Comparison of ENCODE assay signal across 11 mouse cellular contexts in the genomic region with DNA sequence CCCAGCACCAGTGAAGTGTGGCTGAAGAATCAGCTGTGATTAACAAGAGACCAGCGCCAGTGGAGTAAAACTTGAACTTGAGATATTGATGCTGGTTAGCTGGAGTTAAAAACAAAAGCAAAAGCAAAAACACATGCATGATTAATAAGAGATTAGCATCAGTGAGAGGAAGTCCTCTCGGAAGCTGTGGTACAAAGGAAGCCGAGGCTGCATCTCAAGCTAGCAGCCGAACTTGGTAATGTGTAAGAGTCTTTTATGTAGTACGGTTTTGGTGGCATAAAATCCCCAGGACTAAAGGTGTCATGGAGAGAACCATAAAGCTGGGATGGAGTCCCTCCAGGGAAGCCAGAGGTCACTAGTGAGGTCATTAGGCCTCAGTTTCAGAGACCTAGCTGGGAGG. TPM values are rescaled to one million over a fixed set of nuclear protein-coding genes. Genes with fewer than 3 reads are reported as not detected.
DNase-seq lines count a peak whose midpoint lies in the region; ATAC-seq and TF ChIP-seq lines count a peak whose summit lies in the region.
"Had no signal": no experiment of that assay in that cellular context is flagged by ENCODE, and none has a peak within 500 bp of the region (broad histone marks: within the 10 kb centered on the region; RNA-seq: fewer than 3 reads in every experiment).

No protein-coding gene starts in this region.

- H3K9me3 ChIP-seq in heart, embryonic 12.5 days (replicated peaks): no peaks in the 10 kb centered on the region

- 54% methylated on average over 5 of the region's 5 CpGs for WGBS in heart, embryonic 12.5 days
- WGBS in lung, adult 2 months: 42% methylated on average over 5 of the region's 5 CpGs
- 81% methylated on average over 5 of the region's 5 CpGs for WGBS in cerebellum, adult 2 months

- no peak overlapping the region for H3K4me3 ChIP-seq in heart, embryonic 12.5 days
- no peak overlapping the region for H3K4me3 ChIP-seq in lung, adult 2 months (replicated peaks; ENCODE audit: extremely low read depth, low read depth, low read length)
- H3K4me3 ChIP-seq in cerebellum, adult 2 months (replicated peaks; ENCODE audit: insufficient read depth, low read depth, low read length): no peak overlapping the region
- H3K4me3 ChIP-seq: myocyte had no signal

- H3K27ac ChIP-seq in heart, embryonic 12.5 days (ENCODE audit: poor library complexity, severe bottlenecking): no peak overlapping the region
- H3K27ac ChIP-seq in cerebellum, adult 2 months (ENCODE audit: insufficient read depth, low read length): no peak overlapping the region
- H3K27ac ChIP-seq: macrophage had no signal

- no peak overlapping the region for H3K9ac ChIP-seq in heart, embryonic 12.5 days

- peak; percentile 92 for DNase-seq in heart, adult 11 months
- DNase-seq in lung, postnatal 36 days: peak; percentile 48
- no peak for DNase-seq in lung, adult 2 months
- peak; percentile 8 to 47 for DNase-seq in kidney, postnatal 25 days
- no peak for DNase-seq in cerebellum, adult 2 months
- no peak for DNase-seq in adipocyte (ENCODE audit: low spot score)

- TF ChIP-seq POLR2A in lung, adult 2 months (IDR thresholded peaks at IDR 0.05; ENCODE audit: borderline replicate concordance, extremely low read depth, low read depth, low read length): no peak
- no peak for TF ChIP-seq POLR2A in cerebellum, adult 2 months (IDR thresholded peaks at IDR 0.05; ENCODE audit: borderline replicate concordance, insufficient read depth, low read length)

- ATAC-seq in heart, embryonic 12.5 days (ENCODE audit: insufficient number of reproducible peaks, low FRiP score): no peak
- no peak for ATAC-seq in erythroblast, adult 5-6 weeks (replicated peaks; ENCODE audit: low FRiP score, poor library complexity, severe bottlenecking)
- ATAC-seq: intestine, embryonic 16.5 days had no signal

- no peaks in the 10 kb centered on the region for H3K27me3 ChIP-seq in heart, embryonic 12.5 days (replicated peaks)
- no peaks in the 10 kb centered on the region for H3K27me3 ChIP-seq in cerebellum, adult 2 months (ENCODE audit: control insufficient read depth, insufficient read depth, low read length)

- H3K4me1 ChIP-seq in heart, embryonic 12.5 days (replicated peaks): peaks cover 4% of the 10 kb centered on the region; the same call in 1 of the 2 replicates
- H3K4me1 ChIP-seq in lung, adult 2 months (ENCODE audit: control insufficient read depth, insufficient read depth, low read length): peaks cover 4% of the 10 kb centered on the region
- no peaks in the 10 kb centered on the region for H3K4me1 ChIP-seq in cerebellum, adult 2 months (ENCODE audit: control insufficient read depth, insufficient read depth, low read length)

- TF ChIP-seq CTCF in lung, adult 2 months (IDR thresholded peaks at IDR 0.05; ENCODE audit: insufficient read depth, low read length): no peak
- TF ChIP-seq CTCF in cerebellum, adult 2 months (IDR thresholded peaks at IDR 0.05; ENCODE audit: borderline replicate concordance, insufficient read depth, low read depth, low read length): no peak

- H3K36me3 ChIP-seq in heart, embryonic 12.5 days: no peaks in the 10 kb centered on the region

- no peak overlapping the region for H3K4me2 ChIP-seq in heart, embryonic 12.5 days

RNA-seq across cellular contexts. Expression of a gene that starts 24.3 kb away (rescaled TPM):
- polyA plus RNA-seq in heart, embryonic 12.5 days (2016; fragmentation: Nextera tagmentation; extraction: Ambion mirVana): 41.3 and 42.8 TPM in 2 replicates
- polyA plus RNA-seq in lung, adult 2 months (2012; rRNA removed): 21.9 and 23.3 TPM in 2 replicates
- total RNA-seq in erythroblast, adult 5-6 weeks (2015; ENCODE audit: low replicate concordance): 23.6 and 33.4 TPM in 2 replicates
- 26.3 and 28.0 TPM in 2 replicates for total RNA-seq in erythroblast, adult 5-6 weeks (2017; ENCODE audit: low replicate concordance)
- 10.5 and 11.0 TPM in 2 replicates for polyA plus RNA-seq in cerebellum, adult 2 months (2012; rRNA removed)

Comparison
In these comparisons a context has a peak if more than half of its experiments do, and no peak if none do; other contexts are left out.
1. DNase-seq: peak in heart, adult 11 months (single experiment), lung, postnatal 36 days (single experiment) and kidney, postnatal 25 days (2 of 2); none in lung, adult 2 months (single experiment), cerebellum, adult 2 months (0 of 2) and adipocyte (single experiment).